Mouse (Mus musculus) gonadal fat pad, adult 2 months (tissue): ENCODE measurements at regions not wholly inside any gene's neighbourhood (a gene's known extent, or its start where the extent isn't known, plus 50 kb on each side); places are given as distances from the start of the nearest gene placed in this dataset.

Experiments
- DNase-seq: peaks from one replicate; pipeline ENCODE4 v3.0.0-alpha.2; 2012; ENCODE audit warnings: low read depth

DNA sequence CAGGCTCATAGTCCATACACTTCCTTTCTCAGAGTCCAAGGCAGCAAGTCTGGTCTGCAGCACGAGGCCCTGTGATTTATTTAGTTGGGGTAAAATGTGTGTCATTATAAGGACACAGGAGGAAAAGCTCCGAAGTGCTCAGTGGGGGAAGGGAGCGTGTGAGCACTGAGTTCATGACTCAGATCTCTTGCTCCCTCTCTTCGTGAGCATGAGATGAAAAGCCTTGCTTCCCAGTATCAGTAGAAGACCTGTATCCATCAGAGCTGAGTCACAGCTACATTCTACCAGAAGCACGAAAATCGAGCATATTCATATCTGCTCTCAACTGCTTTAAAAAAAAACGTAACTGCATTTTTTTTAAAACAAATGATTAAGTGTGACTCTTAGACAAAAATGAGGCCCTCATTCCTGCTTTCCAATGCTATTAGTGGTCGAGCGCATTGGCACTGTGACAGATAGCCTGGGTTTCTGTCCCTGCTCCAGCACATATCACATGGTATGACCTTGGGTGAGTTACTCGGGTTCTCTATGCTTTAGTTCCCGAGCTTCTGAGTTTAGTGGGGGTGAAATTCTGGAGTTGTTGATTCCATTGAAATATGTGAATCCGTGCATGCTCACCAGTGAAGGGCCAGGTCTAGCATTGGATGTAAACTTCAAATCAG is 109.2 kb upstream of the Cd180 start:
- no peak for DNase-seq

GRCm38 (mm10) chr13:102586215-102586614 is 107.1 kb upstream of the Cd180 start:
- DNase-seq = no peak

DNA sequence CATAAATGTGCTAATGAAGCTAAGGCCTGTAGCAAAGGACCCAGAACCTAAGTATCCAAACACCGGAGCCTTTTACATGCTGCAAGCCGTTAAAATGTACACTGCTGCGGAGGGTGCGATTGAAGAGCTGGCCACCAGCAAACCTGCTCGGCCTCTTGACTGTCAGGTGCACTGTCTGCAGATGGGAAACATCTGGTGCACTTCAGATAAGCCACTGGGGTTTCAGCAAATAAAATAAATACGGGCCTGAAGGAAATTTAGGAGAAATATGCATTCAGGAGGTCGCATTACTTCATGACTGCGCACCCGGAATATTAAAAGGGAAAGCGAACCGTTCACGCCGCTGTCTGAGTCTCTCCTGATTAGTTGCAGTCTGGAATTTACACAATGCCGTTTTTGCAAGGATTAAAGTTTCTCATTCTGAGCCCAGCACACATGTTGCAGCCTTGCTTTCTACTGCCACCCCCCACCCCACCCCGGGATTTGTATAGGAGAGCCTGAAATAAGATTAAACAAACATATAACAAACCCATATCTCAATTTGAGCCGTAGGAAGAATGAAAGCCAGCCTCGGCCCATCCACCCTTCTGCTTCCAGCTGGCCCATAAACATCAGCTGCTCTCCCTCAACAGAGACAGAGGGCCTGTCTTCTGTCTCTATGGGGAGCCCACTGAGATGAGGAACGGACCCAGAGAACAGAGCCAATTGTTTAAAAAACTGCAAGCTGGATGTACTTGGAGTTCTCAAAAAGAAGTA is 103.5 kb upstream of the Cd180 start:
- DNase-seq = no peak

DNA sequence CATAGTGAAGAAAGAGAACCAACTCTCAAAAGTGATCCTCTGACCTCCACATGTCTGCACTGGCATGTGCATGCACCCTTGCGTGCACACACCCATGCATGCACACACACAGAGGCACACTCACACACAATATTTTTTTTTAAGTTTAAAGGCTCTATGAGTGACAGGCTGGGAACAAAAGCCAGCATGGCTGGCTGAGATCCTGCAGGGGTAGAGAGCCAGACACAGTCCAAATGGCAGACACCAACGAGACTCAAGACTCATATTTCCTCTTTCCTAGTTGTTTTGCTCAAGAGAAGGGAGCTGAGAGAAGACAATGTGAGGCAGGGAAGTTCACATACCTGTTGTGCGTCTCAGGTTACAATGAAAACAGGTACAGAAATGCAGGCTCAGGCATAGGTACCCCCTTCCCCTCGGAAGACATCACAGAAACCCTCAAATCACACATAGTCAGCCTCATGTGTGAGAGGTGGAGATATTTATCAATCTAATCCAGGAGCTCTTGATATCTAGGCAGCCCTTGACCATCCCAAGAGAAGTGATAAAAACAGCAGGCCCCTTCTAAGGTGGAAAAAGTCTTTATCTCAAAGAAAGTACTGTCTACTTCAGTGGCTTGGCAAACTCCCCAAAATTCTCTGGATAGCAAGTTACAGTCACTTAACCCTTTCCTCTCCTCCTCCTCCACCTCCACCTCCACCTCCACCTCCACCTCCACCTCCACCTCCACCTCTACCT is 101.4 kb upstream of the Cd180 start:
- DNase-seq = no peak

- DNase-seq = no peak
These were observed 99.8 kb upstream of the Cd180 start for GRCm38 (mm10) chr13:102593405-102594200.

GRCm38 (mm10) chr13:102594201-102594600 is 99.2 kb upstream of the Cd180 start:
- DNase-seq = peak; percentile 95

- no peak for DNase-seq
These were observed 97.8 kb upstream of the Cd180 start for GRCm38 (mm10) chr13:102595602-102596001.

DNA sequence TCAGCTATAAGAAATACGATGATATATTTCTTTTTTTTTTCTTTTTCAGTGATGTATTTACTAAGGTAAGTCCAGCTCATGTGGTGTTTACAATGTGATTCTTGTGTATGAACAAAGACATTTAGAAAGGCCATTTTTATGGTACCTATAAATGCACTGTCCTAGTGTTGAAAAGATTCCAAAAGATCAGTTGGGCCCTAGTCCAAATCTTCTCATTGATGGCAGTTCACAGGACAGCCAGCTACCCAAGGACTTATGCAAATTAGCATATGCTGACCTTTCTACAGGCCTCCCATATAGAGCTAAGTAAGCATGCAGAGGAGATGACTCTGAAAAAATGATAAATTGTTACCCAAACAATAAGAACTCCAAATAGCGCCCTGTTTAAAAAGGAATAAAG is 97.3 kb upstream of the Cd180 start:
- DNase-seq = no peak

DNA sequence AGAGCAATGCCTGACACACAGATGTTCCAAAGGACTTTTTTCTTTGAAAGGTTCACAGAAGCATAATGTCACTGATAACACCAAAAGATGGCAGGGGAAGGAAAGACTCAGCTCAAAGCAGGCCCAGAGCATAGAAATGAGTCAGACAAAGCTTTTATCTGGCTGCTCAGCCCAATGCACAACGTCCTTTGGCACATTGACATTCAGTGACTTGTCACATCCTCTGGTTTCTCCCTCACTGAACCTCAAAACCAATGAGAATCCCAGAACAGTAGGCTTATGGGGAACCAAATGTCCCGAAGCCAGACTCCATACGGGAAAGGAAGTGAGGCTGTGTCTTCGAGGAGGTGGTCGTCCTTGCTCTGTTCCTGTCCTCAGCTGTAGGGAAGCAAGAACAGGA is 95.2 kb upstream of the Cd180 start:
- no peak for DNase-seq

- no peak for DNase-seq
These were observed 93.8 kb upstream of the Cd180 start for GRCm38 (mm10) chr13:102599602-102600001.

DNA sequence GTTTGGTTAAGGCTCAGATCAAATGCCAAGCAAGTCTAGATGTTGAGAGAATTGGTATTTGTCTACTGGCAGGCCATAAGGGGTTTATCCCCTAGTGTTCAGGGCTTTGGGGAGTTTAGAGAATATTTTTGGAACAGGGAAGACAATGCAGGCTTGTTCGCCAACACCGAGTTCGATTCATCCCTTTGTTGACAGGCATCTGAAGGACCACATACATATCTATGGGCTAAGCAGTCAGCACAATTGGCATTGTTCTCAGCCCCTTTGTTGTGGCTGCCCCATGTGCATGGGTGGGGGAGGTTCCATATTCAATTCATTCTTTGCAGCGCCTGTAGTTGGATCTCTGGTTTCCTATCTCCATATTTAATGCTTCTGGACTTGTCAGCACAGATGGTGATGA is 93.3 kb upstream of the Cd180 start:
- DNase-seq = no peak

GRCm38 (mm10) chr13:102624461-102624860 is 68.9 kb upstream of the Cd180 start:
- DNase-seq = no peak

DNA sequence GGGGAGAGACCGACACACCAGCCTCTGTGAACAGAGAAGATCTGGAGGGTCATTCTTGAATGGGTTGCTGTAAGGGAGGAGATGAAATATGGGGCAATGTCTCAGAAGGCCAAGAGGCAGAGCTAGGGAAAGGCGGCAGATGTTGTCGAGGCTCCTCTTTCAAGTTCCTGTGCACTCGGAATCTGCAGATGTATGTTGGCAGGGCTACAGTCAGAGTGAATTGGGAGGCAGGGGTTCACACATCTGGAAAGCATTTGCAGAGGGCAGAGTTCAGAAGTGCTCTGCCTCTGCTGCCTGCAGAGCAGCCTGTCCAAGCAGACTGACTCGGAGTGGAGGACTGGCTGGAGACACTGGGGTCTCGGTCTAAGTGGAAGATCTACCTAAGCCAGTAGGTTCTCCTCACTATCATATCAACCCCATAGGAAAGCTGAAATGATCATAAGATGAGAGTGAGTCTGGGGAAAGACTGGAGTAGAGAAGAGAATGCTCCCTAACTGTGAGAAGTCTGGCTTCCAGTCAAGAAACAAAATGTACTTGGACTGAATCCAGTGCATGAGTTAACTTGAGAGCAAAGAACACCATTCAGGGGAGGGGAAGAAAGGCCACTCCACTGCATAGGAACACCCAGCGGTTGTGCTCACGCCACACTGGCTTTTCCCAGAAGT is 68.1 kb upstream of the Cd180 start:
- DNase-seq = peak; percentile 81

- DNase-seq = no peak
These were observed 67.5 kb upstream of the Cd180 start for GRCm38 (mm10) chr13:102625836-102626340.

DNA sequence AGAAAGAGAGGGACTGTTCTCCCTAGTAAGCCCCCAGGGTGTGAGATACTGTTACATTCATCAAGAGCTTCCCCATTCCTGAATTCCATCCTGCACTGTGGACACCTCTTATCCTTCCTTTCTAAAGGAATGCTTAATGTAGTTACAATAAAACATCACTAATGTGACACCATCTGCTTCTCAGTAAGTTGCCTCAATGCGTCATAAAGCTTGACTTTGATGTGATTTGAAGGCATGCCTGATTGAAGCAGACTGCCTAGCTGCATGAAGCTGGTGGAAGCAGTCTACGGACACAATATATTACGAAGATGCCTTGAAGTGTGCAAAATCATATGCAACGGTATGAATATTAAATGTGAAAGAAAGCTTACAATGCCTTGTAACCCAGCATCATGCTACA is 65.6 kb upstream of the Cd180 start:
- DNase-seq = no peak

DNA sequence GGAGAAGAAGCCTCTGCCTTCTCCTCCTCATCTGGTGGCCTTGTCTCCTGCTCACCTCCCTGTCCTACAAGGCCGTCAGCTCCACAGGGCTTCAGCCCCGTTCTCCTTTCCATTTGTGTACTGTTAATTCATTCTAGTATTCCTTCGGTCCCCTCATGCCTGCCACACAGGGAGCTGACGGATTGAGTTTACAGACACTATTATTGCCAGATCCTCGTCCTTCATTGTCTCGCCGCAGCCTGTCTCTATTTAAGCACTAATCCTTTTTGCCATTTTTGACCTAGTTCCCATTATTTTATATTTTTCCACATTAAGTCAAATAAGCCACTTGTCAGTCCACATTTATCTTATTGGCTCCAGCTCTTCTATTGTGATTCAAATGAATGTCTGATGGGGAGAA is 64.2 kb upstream of the Cd180 start:
- no peak for DNase-seq

- DNase-seq = peak; percentile 75
These were observed 59.0 kb upstream of the Cd180 start for GRCm38 (mm10) chr13:102634236-102634957.

- no peak for DNase-seq
These were observed 57.3 kb upstream of the Cd180 start for GRCm38 (mm10) chr13:102636032-102636431.

GRCm38 (mm10) chr13:102637059-102637458 is 56.3 kb upstream of the Cd180 start:
- DNase-seq = no peak

DNA sequence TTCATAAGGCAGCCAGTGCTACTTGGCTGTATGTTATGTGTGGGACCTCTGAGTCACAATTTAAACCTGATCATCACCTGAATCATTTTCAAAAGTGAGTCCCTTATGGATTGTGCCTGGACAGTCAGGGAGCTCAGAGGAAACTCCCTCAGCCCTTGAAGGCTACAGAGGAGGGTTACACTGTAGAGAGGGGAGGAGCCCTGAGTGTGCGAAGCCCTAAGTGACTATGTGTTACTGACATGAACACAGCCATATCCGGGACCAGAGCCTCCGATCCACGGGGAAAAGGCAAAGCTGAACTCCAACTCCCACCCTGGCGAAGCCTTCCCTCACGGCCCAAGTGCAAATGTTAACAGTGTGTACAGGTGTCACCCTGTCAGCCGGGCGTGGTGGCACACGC is 53.7 kb upstream of the Cd180 start:
- no peak for DNase-seq

DNA sequence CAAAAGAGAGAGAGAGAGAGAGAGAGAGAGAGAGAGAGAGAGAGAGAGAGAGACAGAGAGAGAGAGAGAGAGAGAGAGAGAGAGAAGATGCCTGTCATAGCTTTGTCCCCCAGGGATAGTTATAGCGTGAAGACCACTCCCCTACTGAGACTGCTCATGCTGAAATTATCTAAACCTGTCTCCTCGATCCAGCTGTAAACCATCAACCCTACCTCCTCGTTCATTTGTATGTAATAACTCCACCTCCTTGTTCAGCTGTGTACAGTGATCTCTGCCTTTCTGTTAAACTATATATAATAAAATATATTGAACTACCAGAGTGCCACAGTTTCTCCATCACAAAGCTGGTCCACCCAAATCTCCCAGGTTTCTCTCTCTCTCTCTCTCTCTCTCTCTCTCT is 53.2 kb upstream of the Cd180 start:
- no peak for DNase-seq
